Mouse (Mus musculus) bone marrow macrophage, adult 2 months (primary cell): ENCODE measurements around the gene Fntb.

Source experiments
- CTCF ChIP-seq: IDR thresholded peaks from 2 replicates; pipeline ENCODE4 v1.5.1; 2012; ENCODE audit warnings: low read depth, mild to moderate bottlenecking, low read length, moderate library complexity
- POLR2A ChIP-seq: IDR thresholded peaks from 2 replicates; pipeline ENCODE4 v1.6.1; 2012; ENCODE audit warnings: mild to moderate bottlenecking, low read depth, low read length, borderline replicate concordance

GRCm38 (mm10) chr12:76886826-76887225 is 121.4 kb downstream of the Fntb start:
- TF ChIP-seq CTCF, result no peak
- TF ChIP-seq POLR2A, result no peak
